In genomic region chr3:34885137-34885536, GRCm38 (mm10) we compare ENCODE assay signal across 24 mouse cellular contexts.
DNase-seq lines count a peak whose midpoint lies in the region; ATAC-seq and TF ChIP-seq lines count a peak whose summit lies in the region.
"Had no signal": no experiment of that assay in that cellular context is flagged by ENCODE, and none has a peak within 500 bp of the region (broad histone marks: within the 10 kb centered on the region; RNA-seq: fewer than 3 reads in every experiment).

No protein-coding gene starts in this region.

- no peaks in the 10 kb centered on the region for H3K4me1 ChIP-seq in limb, embryonic 14.5 days (ENCODE audit: control insufficient read depth, insufficient read depth, low read length)
- H3K4me1 ChIP-seq in limb, embryonic 10.5 days, result no peaks in the 10 kb centered on the region
- H3K4me1 ChIP-seq in hindbrain, embryonic 13.5 days (replicated peaks), result no peaks in the 10 kb centered on the region
- no peaks in the 10 kb centered on the region for H3K4me1 ChIP-seq in forebrain, embryonic 12.5 days
- H3K4me1 ChIP-seq: embryonic facial prominence, embryonic 15.5 days; heart, embryonic 13.5 days; hindbrain, embryonic 15.5 days had no signal

- H3K9ac ChIP-seq in limb, embryonic 14.5 days (ENCODE audit: low read depth, low read length, severe bottlenecking), result no peak overlapping the region
- H3K9ac ChIP-seq in hindbrain, embryonic 13.5 days, result no peak overlapping the region
- H3K9ac ChIP-seq in forebrain, embryonic 12.5 days, result no peak overlapping the region
- H3K9ac ChIP-seq: embryonic facial prominence, embryonic 15.5 days; forebrain, postnatal 0 days; heart, embryonic 13.5 days; hindbrain, embryonic 15.5 days; liver, postnatal 0 days had no signal

- no peaks in the 10 kb centered on the region for H3K9me3 ChIP-seq in limb, embryonic 14.5 days (ENCODE audit: control insufficient read depth, low read length)
- no peaks in the 10 kb centered on the region for H3K9me3 ChIP-seq in limb, embryonic 10.5 days (replicated peaks)
- H3K9me3 ChIP-seq in hindbrain, embryonic 13.5 days, result no peaks in the 10 kb centered on the region
- H3K9me3 ChIP-seq in forebrain, embryonic 12.5 days, result no peaks in the 10 kb centered on the region
- H3K9me3 ChIP-seq: embryonic facial prominence, embryonic 15.5 days; heart, embryonic 13.5 days; hindbrain, embryonic 15.5 days had no signal

- H3K27me3 ChIP-seq in limb, embryonic 14.5 days (ENCODE audit: control insufficient read depth, insufficient read depth, low read length), result no peaks in the 10 kb centered on the region
- H3K27me3 ChIP-seq in limb, embryonic 10.5 days (ENCODE audit: low read depth, poor library complexity, severe bottlenecking), result no peaks in the 10 kb centered on the region
- no peaks in the 10 kb centered on the region for H3K27me3 ChIP-seq in hindbrain, embryonic 13.5 days
- no peaks in the 10 kb centered on the region for H3K27me3 ChIP-seq in forebrain, embryonic 12.5 days
- H3K27me3 ChIP-seq: embryonic facial prominence, embryonic 15.5 days; heart, embryonic 13.5 days; hindbrain, embryonic 15.5 days had no signal

- H3K36me3 ChIP-seq in limb, embryonic 14.5 days (ENCODE audit: control insufficient read depth, insufficient read depth, low read length), result no peaks in the 10 kb centered on the region
- H3K36me3 ChIP-seq in limb, embryonic 10.5 days, result no peaks in the 10 kb centered on the region
- no peaks in the 10 kb centered on the region for H3K36me3 ChIP-seq in hindbrain, embryonic 13.5 days
- H3K36me3 ChIP-seq in forebrain, embryonic 12.5 days (replicated peaks), result no peaks in the 10 kb centered on the region
- H3K36me3 ChIP-seq: embryonic facial prominence, embryonic 15.5 days; heart, embryonic 13.5 days; hindbrain, embryonic 15.5 days had no signal

- ATAC-seq in limb, embryonic 14.5 days (ENCODE audit: low FRiP score, low read depth), result no peak
- ATAC-seq in hindbrain, embryonic 13.5 days (ENCODE audit: low FRiP score), result no peak
- ATAC-seq in forebrain, embryonic 12.5 days (ENCODE audit: low FRiP score), result no peak
- ATAC-seq: CD4-positive, CD25-positive, alpha-beta regulatory T cell, adult 4 months; forebrain, postnatal 0 days; intestine, embryonic 16.5 days; liver, postnatal 0 days had no signal

- H3K4me3 ChIP-seq in limb, embryonic 14.5 days (replicated peaks; ENCODE audit: low read length), result no peak overlapping the region
- no peak overlapping the region for H3K4me3 ChIP-seq in limb, embryonic 10.5 days
- H3K4me3 ChIP-seq in hindbrain, embryonic 13.5 days, result no peak overlapping the region
- no peak overlapping the region for H3K4me3 ChIP-seq in forebrain, embryonic 12.5 days (replicated peaks)
- H3K4me3 ChIP-seq: embryonic facial prominence, embryonic 15.5 days; heart, embryonic 13.5 days; hindbrain, embryonic 15.5 days; layer of hippocampus, adult 2 months had no signal

- DNase-seq in limb, embryonic 14.5 days (ENCODE audit: low spot score), result peak; percentile 40
- DNase-seq in limb, embryonic 10.5 days (ENCODE audit: low spot score), result no peak
- DNase-seq in ES-CJ7 (ENCODE audit: low read depth, low spot score) (peak; percentile 89), ZHBTc4 (ENCODE audit: low read depth, low spot score) (peak; percentile 95)
- DNase-seq in lung, postnatal 4 days, result peak; percentile 4 to 26
- DNase-seq in ovary, postnatal 36 days (ENCODE audit: low spot score), result no peak
- DNase-seq: adrenal gland, adult 8-10 months; cerebellum, postnatal 10 days; forebrain, postnatal 0 days; heart, adult 11 months; heart, postnatal 36 days; kidney, postnatal 10 days; layer of hippocampus, postnatal 36 days; liver, postnatal 0 days; right cerebral cortex, adult 18-20 months; thymus, postnatal 4 days had no signal

- no peak for TF ChIP-seq POLR2A in limb, embryonic 14.5 days (IDR thresholded peaks at IDR 0.05; ENCODE audit: borderline replicate concordance, extremely low read depth, insufficient read depth, insufficient read length)

- WGBS in limb, embryonic 14.5 days, result 75% methylated on average over 5 of the region's 5 CpGs
- WGBS in limb, embryonic 10.5 days, result 88% methylated on average over 5 of the region's 5 CpGs
- 91% methylated on average over 5 of the region's 5 CpGs for WGBS in hindbrain, embryonic 13.5 days
- 89% methylated on average over 5 of the region's 5 CpGs for WGBS in forebrain, embryonic 12.5 days

- no peak overlapping the region for H3K4me2 ChIP-seq in limb, embryonic 14.5 days (replicated peaks; ENCODE audit: low read depth, low read length, severe bottlenecking)
- H3K4me2 ChIP-seq in hindbrain, embryonic 13.5 days, result no peak overlapping the region
- no peak overlapping the region for H3K4me2 ChIP-seq in forebrain, embryonic 12.5 days
- H3K4me2 ChIP-seq: embryonic facial prominence, embryonic 15.5 days; heart, embryonic 13.5 days; hindbrain, embryonic 15.5 days had no signal

- no peak overlapping the region for H3K27ac ChIP-seq in limb, embryonic 14.5 days (replicated peaks; ENCODE audit: low read depth, low read length)
- no peak overlapping the region for H3K27ac ChIP-seq in limb, embryonic 10.5 days
- no peak overlapping the region for H3K27ac ChIP-seq in hindbrain, embryonic 13.5 days
- H3K27ac ChIP-seq in forebrain, embryonic 12.5 days, result no peak overlapping the region
- H3K27ac ChIP-seq: embryonic facial prominence, embryonic 15.5 days; heart, embryonic 13.5 days; hindbrain, embryonic 15.5 days; layer of hippocampus, adult 2 months had no signal

Comparison
In these comparisons a context has a peak if more than half of its experiments do, and no peak if none do; other contexts are left out.
1. DNase-seq: peak in limb, embryonic 14.5 days (single experiment), ES-CJ7 (single experiment), ZHBTc4 (single experiment) and lung, postnatal 4 days (2 of 2); none in limb, embryonic 10.5 days (single experiment) and ovary, postnatal 36 days (single experiment).